Mouse (Mus musculus): ENCODE results near the gene Nck2. TPM values are rescaled to one million over a fixed set of nuclear protein-coding genes. Genes with fewer than 3 reads are reported as not detected.

Gene Nck2
- total and polyA plus RNA-seq, 2 experiments from 2014 or later, result 17.7 to 49.7 TPM

- no peak overlapping the region for H3K4me3 ChIP-seq (ENCODE audit: low read depth, low read length)
- ATAC-seq (ENCODE audit: insufficient read depth, low read depth) (no peak), DNase-seq (ENCODE audit: low spot score) (no peak)
- H3K4me2 ChIP-seq (ENCODE audit: low read depth, low read length), result no peak overlapping the region
- no peak overlapping the region for H3K27ac ChIP-seq (ENCODE audit: low read depth)
- H3K4me1 ChIP-seq (ENCODE audit: control insufficient read depth, insufficient read depth), result peaks cover 7% of the 10 kb centered on the region; the same call in 1 of the 2 replicates
- H3K9me3 ChIP-seq (replicated peaks; ENCODE audit: control insufficient read depth, low read length), result no peaks in the 10 kb centered on the region
- no peak overlapping the region for H3K9ac ChIP-seq (replicated peaks; ENCODE audit: low read depth, low read length)
- H3K27me3 ChIP-seq (ENCODE audit: control insufficient read depth, insufficient read depth, low read length), result no peaks in the 10 kb centered on the region
- H3K36me3 ChIP-seq (replicated peaks; ENCODE audit: control insufficient read depth, insufficient read depth, low read length), result no peaks in the 10 kb centered on the region
- TF ChIP-seq CTCF (IDR thresholded peaks at IDR 0.05; ENCODE audit: low read depth), result no peak
- TF ChIP-seq EP300 (IDR thresholded peaks at IDR 0.05; ENCODE audit: low read depth), result no peak
- WGBS, result 93% methylated on average over 2 of the region's 2 CpGs
Measured at GRCm38 (mm10) chr1:43522976-43523375, 78.6 kb downstream of the Nck2 start.

- ATAC-seq (ENCODE audit: insufficient read depth, low read depth), result no peak
- Histone ChIP-seq H3K36me3 (replicated peaks; ENCODE audit: control insufficient read depth, insufficient read depth, low read length) (no peaks in the 10 kb centered on the region), H3K4me1 (ENCODE audit: control insufficient read depth, insufficient read depth) (peaks cover 7% of the 10 kb centered on the region; the same call in 1 of the 2 replicates), H3K9ac (replicated peaks; ENCODE audit: low read depth, low read length) (no peak overlapping the region), H3K27me3 (ENCODE audit: control insufficient read depth, insufficient read depth, low read length) (no peaks in the 10 kb centered on the region), H3K9me3 (replicated peaks; ENCODE audit: control insufficient read depth, low read length) (no peaks in the 10 kb centered on the region), H3K4me3 (ENCODE audit: low read depth, low read length) (no peak overlapping the region), H3K27ac (ENCODE audit: low read depth) (no peak overlapping the region), H3K4me2 (ENCODE audit: low read depth, low read length) (no peak overlapping the region)
- 76% methylated on average over 3 of the region's 3 CpGs for WGBS
- TF ChIP-seq EP300 (IDR thresholded peaks at IDR 0.05; ENCODE audit: low read depth) (no peak), CTCF (IDR thresholded peaks at IDR 0.05; ENCODE audit: low read depth) (no peak)
- no peak for DNase-seq (ENCODE audit: low spot score)
Measured at GRCm38 (mm10) chr1:43524332-43524731, 80.0 kb downstream of the Nck2 start.

GRCm38 (mm10) chr1:43528275-43528674, 83.9 kb downstream of the Nck2 start:
- H3K4me1 ChIP-seq (ENCODE audit: control insufficient read depth, insufficient read depth), result peaks cover 34% of the 10 kb centered on the region
- no peak overlapping the region for H3K27ac ChIP-seq (ENCODE audit: low read depth)
- no peak overlapping the region for H3K4me2 ChIP-seq (ENCODE audit: low read depth, low read length)
- WGBS, result 95% methylated on average over 2 of the region's 2 CpGs
- no peak overlapping the region for H3K9ac ChIP-seq (replicated peaks; ENCODE audit: low read depth, low read length)
- no peak for DNase-seq (ENCODE audit: low spot score)
- no peak for ATAC-seq (ENCODE audit: insufficient read depth, low read depth)
- no peaks in the 10 kb centered on the region for H3K27me3 ChIP-seq (ENCODE audit: control insufficient read depth, insufficient read depth, low read length)
- TF ChIP-seq CTCF (IDR thresholded peaks at IDR 0.05; ENCODE audit: low read depth) (no peak), EP300 (IDR thresholded peaks at IDR 0.05; ENCODE audit: low read depth) (no peak)
- no peak overlapping the region for H3K4me3 ChIP-seq (ENCODE audit: low read depth, low read length)
- no peaks in the 10 kb centered on the region for H3K36me3 ChIP-seq (replicated peaks; ENCODE audit: control insufficient read depth, insufficient read depth, low read length)
- no peaks in the 10 kb centered on the region for H3K9me3 ChIP-seq (replicated peaks; ENCODE audit: control insufficient read depth, low read length)

GRCm38 (mm10) chr1:43529086-43529485, 84.7 kb downstream of the Nck2 start:
- Histone ChIP-seq H3K36me3 (replicated peaks; ENCODE audit: control insufficient read depth, insufficient read depth, low read length) (no peaks in the 10 kb centered on the region), H3K4me2 (ENCODE audit: low read depth, low read length) (no peak overlapping the region), H3K9ac (replicated peaks; ENCODE audit: low read depth, low read length) (no peak overlapping the region), H3K9me3 (replicated peaks; ENCODE audit: control insufficient read depth, low read length) (no peaks in the 10 kb centered on the region), H3K27me3 (ENCODE audit: control insufficient read depth, insufficient read depth, low read length) (no peaks in the 10 kb centered on the region), H3K4me1 (ENCODE audit: control insufficient read depth, insufficient read depth) (peaks cover 41% of the 10 kb centered on the region), H3K27ac (ENCODE audit: low read depth) (no peak overlapping the region), H3K4me3 (ENCODE audit: low read depth, low read length) (no peak overlapping the region)
- DNase-seq (ENCODE audit: low spot score) (no peak), ATAC-seq (ENCODE audit: insufficient read depth, low read depth) (no peak)
- TF ChIP-seq CTCF (IDR thresholded peaks at IDR 0.05; ENCODE audit: low read depth), result no peak
- 95% methylated on average over 1 of the region's 1 CpGs for WGBS

GRCm38 (mm10) chr1:43530295-43531020, 86.1 kb downstream of the Nck2 start:
- DNase-seq (ENCODE audit: low spot score) (no peak), ATAC-seq (ENCODE audit: insufficient read depth, low read depth) (no peak)
- H3K27ac ChIP-seq (ENCODE audit: low read depth), result peak overlapping the region; percentile 59; the same call in 1 of the 2 replicates
- TF ChIP-seq CTCF (IDR thresholded peaks at IDR 0.05; ENCODE audit: low read depth) (no peak), EP300 (IDR thresholded peaks at IDR 0.05; ENCODE audit: low read depth) (no peak)
- H3K4me1 ChIP-seq (ENCODE audit: control insufficient read depth, insufficient read depth), result peaks cover 51% of the 10 kb centered on the region
- H3K9me3 ChIP-seq (replicated peaks; ENCODE audit: control insufficient read depth, low read length), result no peaks in the 10 kb centered on the region
- no peak overlapping the region for H3K9ac ChIP-seq (replicated peaks; ENCODE audit: low read depth, low read length)
- no peak overlapping the region for H3K4me3 ChIP-seq (ENCODE audit: low read depth, low read length)
- no peak overlapping the region for H3K4me2 ChIP-seq (ENCODE audit: low read depth, low read length)
- no peaks in the 10 kb centered on the region for H3K27me3 ChIP-seq (ENCODE audit: control insufficient read depth, insufficient read depth, low read length)
- WGBS, result 52% methylated on average over 7 of the region's 7 CpGs
- no peaks in the 10 kb centered on the region for H3K36me3 ChIP-seq (replicated peaks; ENCODE audit: control insufficient read depth, insufficient read depth, low read length)

- H3K27ac ChIP-seq (ENCODE audit: low read depth), result 0 out of 2 replicates have a peak overlapping the region, but pooled peaks have one; percentile 59
- H3K36me3 ChIP-seq (replicated peaks; ENCODE audit: control insufficient read depth, insufficient read depth, low read length), result no peaks in the 10 kb centered on the region
- no peaks in the 10 kb centered on the region for H3K9me3 ChIP-seq (replicated peaks; ENCODE audit: control insufficient read depth, low read length)
- H3K4me3 ChIP-seq (ENCODE audit: low read depth, low read length), result no peak overlapping the region
- peaks cover 56% of the 10 kb centered on the region for H3K4me1 ChIP-seq (ENCODE audit: control insufficient read depth, insufficient read depth)
- H3K4me2 ChIP-seq (ENCODE audit: low read depth, low read length), result no peak overlapping the region
- no peak overlapping the region for H3K9ac ChIP-seq (replicated peaks; ENCODE audit: low read depth, low read length)
- H3K27me3 ChIP-seq (ENCODE audit: control insufficient read depth, insufficient read depth, low read length), result no peaks in the 10 kb centered on the region
- DNase-seq (ENCODE audit: low spot score) (no peak), ATAC-seq (ENCODE audit: insufficient read depth, low read depth) (no peak)
- TF ChIP-seq CTCF (IDR thresholded peaks at IDR 0.05; ENCODE audit: low read depth) (no peak), EP300 (IDR thresholded peaks at IDR 0.05; ENCODE audit: low read depth) (no peak)
- 78% methylated on average over 7 of the region's 7 CpGs for WGBS
Measured at GRCm38 (mm10) chr1:43531307-43531706, 86.9 kb downstream of the Nck2 start.
